Mouse (Mus musculus) olfactory bulb, adult 2 months (tissue): ENCODE data around the gene Cyp2u1.

ENCODE experiments used
- CTCF ChIP-seq: fragments of 200-500 bp; IDR thresholded peaks from 2 replicates; pipeline ENCODE4 v1.5.1; 2012; ENCODE audit warnings: low read depth, mild to moderate bottlenecking, low read length, moderate library complexity; ENCODE audit not compliant: insufficient read depth
- POLR2A ChIP-seq: fragments of 200-500 bp; IDR thresholded peaks from 2 replicates; pipeline ENCODE4 v1.6.1; 2012; ENCODE audit warnings: mild to moderate bottlenecking, low read depth, low read length, moderate library complexity; ENCODE audit not compliant: insufficient read depth

DNA sequence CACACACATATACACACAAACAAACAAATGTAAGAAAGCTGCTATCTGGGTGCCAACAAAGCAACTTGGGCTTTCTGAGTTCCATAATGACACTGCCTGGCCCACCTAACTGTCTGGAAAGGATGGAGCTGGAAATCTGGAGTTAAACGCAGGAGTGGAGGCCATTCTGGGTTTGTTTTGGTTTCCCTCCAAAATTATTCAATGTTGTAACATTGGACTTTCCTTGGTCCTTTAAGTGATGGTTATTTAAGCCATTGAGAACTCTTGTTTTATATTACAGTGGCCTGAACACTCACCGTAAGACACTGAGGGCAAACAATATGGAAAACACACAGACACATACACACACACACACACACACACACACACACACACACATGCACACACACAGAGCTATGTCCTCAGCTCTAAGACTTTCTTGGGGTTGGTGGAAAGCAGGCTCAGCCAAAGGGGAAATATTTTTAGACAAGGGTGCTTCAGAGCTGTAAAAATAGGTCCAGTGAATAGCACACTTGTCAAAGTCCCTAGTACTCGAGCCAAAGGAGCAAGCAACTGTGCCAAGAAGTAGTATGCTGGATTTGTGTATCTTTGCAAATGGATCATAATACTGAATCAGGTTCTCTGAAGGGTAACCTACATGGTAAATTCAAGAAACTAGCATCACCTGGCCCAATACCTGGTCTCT, 36.5 kb downstream of the Cyp2u1 start:
- TF ChIP-seq POLR2A (no peak), CTCF (no peak)
